Mouse (Mus musculus) spleen, adult 2 months (tissue): ENCODE results near the gene Nags.

Source experiments
- CTCF ChIP-seq: fragments of 200-500 bp; IDR thresholded peaks from 2 replicates; pipeline ENCODE4 v1.5.1; 2011; ENCODE audit warnings: mild to moderate bottlenecking, inconsistent platforms; ENCODE audit not compliant: insufficient read depth, insufficient read length, insufficient replicate concordance; ENCODE audit errors: extremely low read depth
- POLR2A ChIP-seq: fragments of 200-500 bp; IDR thresholded peaks from 2 replicates; pipeline ENCODE4 v1.6.1; 2011; ENCODE audit warnings: low read depth, low read length, inconsistent platforms

- TF ChIP-seq CTCF (peak; percentile 80), POLR2A (no peak)
These were observed 6.9 kb upstream of the Nags start for GRCm38 (mm10) chr11:102138447-102138740.
